Mouse (Mus musculus): ENCODE measurements around the gene Kif1b. TPM values are rescaled to one million over a fixed set of nuclear protein-coding genes. Genes with fewer than 3 reads are reported as not detected.

Gene Kif1b
- total and polyA plus RNA-seq, 3 experiments: 10.0 to 27.6 (median 17.0) TPM

- TF ChIP-seq MAFK (IDR thresholded peaks at IDR 0.05; ENCODE audit: insufficient replicate concordance, low read length) (no peak), JUN (IDR thresholded peaks at IDR 0.05; ENCODE audit: insufficient read depth, low read depth, low read length) (peak; percentile 95), IRF4 (IDR thresholded peaks at IDR 0.05; ENCODE audit: low read depth, low read length) (peak; percentile 92), UBTF (IDR thresholded peaks at IDR 0.05; ENCODE audit: low read depth, low read length) (no peak), CTCF (conservative IDR thresholded peaks at IDR 0.05 in 1 of 2, IDR thresholded peaks at IDR 0.05 in 1 of 2; ENCODE audit: low read depth in 2 of 2, low read length in 2 of 2) (peak in 1 of 2 experiments; percentile 31; a peak in 2 of 4 replicates), ETS1 (conservative IDR thresholded peaks at IDR 0.05; ENCODE audit: low read depth, low read length) (peak; percentile 65; the same call in 1 of the 2 replicates), BHLHE40 (IDR thresholded peaks at IDR 0.05; ENCODE audit: low read depth, low read length) (no peak)
Measured at GRCm38 (mm10) chr4:149325411-149326162, 18.1 kb upstream of the Kif1b start (continued).

- in situ Hi-C loops (cut with MboI; ENCODE audit: low pct_ligation_motif_present, low pct_unique_long_range_greater_than_20kb, low sequenced_read_pairs): loop anchor here (10.0 kb wide), 1 partner anchor 179 kb away; no protein-coding TSS in a partner anchor
- Histone ChIP-seq H3K79me2 (replicated peaks; ENCODE audit: control insufficient read depth, extremely low read depth, insufficient read depth, poor library complexity, severe bottlenecking) (no peaks in the 10 kb centered on the region), H3K9ac (ENCODE audit: insufficient read depth, low read depth) (no peak overlapping the region), H3K4me2 (ENCODE audit: insufficient read depth, low read depth, poor library complexity, severe bottlenecking) (no peak overlapping the region), H3K36me3 (replicated peaks in 1 of 2; ENCODE audit: control insufficient read depth in 1 of 2, insufficient read depth in 1 of 2, low read length in 1 of 2) (peaks cover 6 to 18% of the 10 kb centered on the region in 2 experiments), H3K9me3 (replicated peaks; ENCODE audit: low read length) (no peaks in the 10 kb centered on the region), H3K27ac (ENCODE audit: insufficient read depth, low read depth) (no peak overlapping the region), H3K4me1 (ENCODE audit: control insufficient read depth in 1 of 2, insufficient read depth in 2 of 2) (peaks cover 11 to 26% of the 10 kb centered on the region in 2 experiments), H3K4me3 (replicated peaks in 1 of 3; ENCODE audit: low read depth in 2 of 3, low read length in 2 of 3, poor library complexity in 1 of 3) (no peak overlapping the region), H3K27me3 (replicated peaks) (no peaks in the 10 kb centered on the region)
- no peak for DNase-seq (ENCODE audit: extremely low read depth)
- dilution Hi-C loops (cut with MboI; ENCODE audit: extremely low pct_ligation_motif_present, extremely low pct_unique_long_range_greater_than_20kb, low sequenced_read_pairs): no loop called here
- TF ChIP-seq ZC3H11A (IDR thresholded peaks at IDR 0.05; ENCODE audit: low read depth, low read length): no peak
Measured at GRCm38 (mm10) chr4:149323730-149324129, 16.2 kb upstream of the Kif1b start.

GRCm38 (mm10) chr4:149322718-149323117 is 15.2 kb upstream of the Kif1b start:
- Histone ChIP-seq H3K27ac (ENCODE audit: insufficient read depth, low read depth) (no peak overlapping the region), H3K4me3 (replicated peaks in 1 of 3; ENCODE audit: low read depth in 2 of 3, low read length in 2 of 3, poor library complexity in 1 of 3) (no peak overlapping the region), H3K9me3 (replicated peaks; ENCODE audit: low read length) (no peaks in the 10 kb centered on the region), H3K79me2 (replicated peaks; ENCODE audit: control insufficient read depth, extremely low read depth, insufficient read depth, poor library complexity, severe bottlenecking) (no peaks in the 10 kb centered on the region), H3K9ac (ENCODE audit: insufficient read depth, low read depth) (no peak overlapping the region), H3K36me3 (replicated peaks in 1 of 2; ENCODE audit: control insufficient read depth in 1 of 2, insufficient read depth in 1 of 2, low read length in 1 of 2) (peaks cover 4 to 10% of the 10 kb centered on the region in 2 experiments), H3K4me2 (ENCODE audit: insufficient read depth, low read depth, poor library complexity, severe bottlenecking) (peak overlapping the region; percentile 49; the same call in 1 of the 2 replicates), H3K27me3 (replicated peaks) (no peaks in the 10 kb centered on the region), H3K4me1 (ENCODE audit: control insufficient read depth in 1 of 2, insufficient read depth in 2 of 2) (peaks cover 11 to 26% of the 10 kb centered on the region in 2 experiments)
- in situ Hi-C loops (cut with MboI; ENCODE audit: low pct_ligation_motif_present, low pct_unique_long_range_greater_than_20kb, low sequenced_read_pairs): loop anchor here (10.0 kb wide), 1 partner anchor 178 kb away; no protein-coding TSS in a partner anchor
- TF ChIP-seq NELFE (IDR thresholded peaks at IDR 0.05; ENCODE audit: low read depth, low read length) (no peak), NRF1 (IDR thresholded peaks at IDR 0.05; ENCODE audit: low read depth, low read length) (no peak), KAT2A (IDR thresholded peaks at IDR 0.05; ENCODE audit: insufficient replicate concordance, low read length) (no peak), MYC (IDR thresholded peaks at IDR 0.05; ENCODE audit: low read depth, low read length) (no peak), ZKSCAN1 (IDR thresholded peaks at IDR 0.05; ENCODE audit: borderline replicate concordance, low read depth, low read length) (no peak), CTCF (conservative IDR thresholded peaks at IDR 0.05 in 1 of 2, IDR thresholded peaks at IDR 0.05 in 1 of 2; ENCODE audit: low read depth in 2 of 2, low read length in 2 of 2) (no peak), IRF4 (IDR thresholded peaks at IDR 0.05; ENCODE audit: low read depth, low read length) (no peak), EP300 (IDR thresholded peaks at IDR 0.05; ENCODE audit: low read length) (peak; percentile 13; the same call in 1 of the 2 replicates), UBTF (IDR thresholded peaks at IDR 0.05; ENCODE audit: low read depth, low read length) (no peak), JUN (IDR thresholded peaks at IDR 0.05; ENCODE audit: insufficient read depth, low read depth, low read length) (no peak), TCF12 (IDR thresholded peaks at IDR 0.05; ENCODE audit: low read depth, low read length) (peak; percentile 49; the same call in 1 of the 2 replicates), MEF2A (IDR thresholded peaks at IDR 0.05; ENCODE audit: borderline replicate concordance, low read depth, low read length) (peak; percentile 51; the same call in 1 of the 2 replicates), MXI1 (IDR thresholded peaks at IDR 0.05; ENCODE audit: low read depth, low read length) (no peak), ELF1 (IDR thresholded peaks at IDR 0.05; ENCODE audit: low read depth, low read length) (no peak)
- no peak for DNase-seq (ENCODE audit: extremely low read depth)
- dilution Hi-C loops (cut with MboI; ENCODE audit: extremely low pct_ligation_motif_present, extremely low pct_unique_long_range_greater_than_20kb, low sequenced_read_pairs): no loop called here
